Mouse (Mus musculus) bone marrow, adult 2 months (tissue): ENCODE measurements around the gene Igfbp2.

Source experiments
- CTCF ChIP-seq: fragments of 200-500 bp; IDR thresholded peaks from 2 replicates; pipeline ENCODE4 v1.5.1; 2011; ENCODE audit warnings: low read length, control low read depth; ENCODE audit not compliant: control insufficient read depth, insufficient read depth
- POLR2A ChIP-seq: fragments of 200-500 bp; IDR thresholded peaks from 2 replicates; pipeline ENCODE4 v1.6.1; 2011; ENCODE audit warnings: low read depth, mild to moderate bottlenecking, control low read depth, low read length, borderline replicate concordance; ENCODE audit not compliant: control insufficient read depth

- TF ChIP-seq CTCF (no peak), POLR2A (no peak)
These were observed 43.6 kb upstream of the Igfbp2 start for GRCm38 (mm10) chr1:72780720-72781119.
